Mouse (Mus musculus) adrenal gland, postnatal 36 days (tissue): ENCODE measurements around the gene Rfx5. TPM values are rescaled to one million over a fixed set of nuclear protein-coding genes. Genes with fewer than 3 reads are reported as not detected.
A peak's percentile ranks its signal among the peaks of the same experiment; 100 is the strongest.
"Not testable (repeated sequence)": the region's sequence is repeated elsewhere in the genome, so short reads cannot be mapped to it uniquely, and the experiment has no call there.

Source experiments
- DNase-seq, 2 experiments: peaks; one replicate each; pipeline ENCODE4 v3.0.0; 2021; ENCODE audit warnings: mixed read lengths in 1 of 2
- long read RNA-seq, 2 experiments: library from polyadenylated mRNA; stranded (forward); transcript quantifications; one replicate each; pipeline ENCODE4 v2.0.0; 2021; ENCODE audit warnings: borderline sequencing depth in 2 of 2
- total RNA-seq, 2 experiments: library from RNA; stranded (reverse); gene quantifications; 2 replicates each; pipeline ENCODE4 v1.2.3; 2021

Rfx5 gene
- total RNA-seq = 10 to 100 TPM; 24.0 to 24.6 TPM
- long read RNA-seq, experiment 1, full-length matches to known transcripts = 2 of 7 reads
- long read RNA-seq, experiment 1, partial matches to known transcripts = 0 of 7 reads
- long read RNA-seq, experiment 1, other reads (novel, unspliced or antisense) = 5 of 7 reads
- long read RNA-seq, experiment 2, full-length matches to known transcripts = 3 of 3 reads
- long read RNA-seq, experiment 2, partial matches to known transcripts = 0 of 3 reads
- long read RNA-seq, experiment 2, other reads (novel, unspliced or antisense) = 0 of 3 reads

DNA sequence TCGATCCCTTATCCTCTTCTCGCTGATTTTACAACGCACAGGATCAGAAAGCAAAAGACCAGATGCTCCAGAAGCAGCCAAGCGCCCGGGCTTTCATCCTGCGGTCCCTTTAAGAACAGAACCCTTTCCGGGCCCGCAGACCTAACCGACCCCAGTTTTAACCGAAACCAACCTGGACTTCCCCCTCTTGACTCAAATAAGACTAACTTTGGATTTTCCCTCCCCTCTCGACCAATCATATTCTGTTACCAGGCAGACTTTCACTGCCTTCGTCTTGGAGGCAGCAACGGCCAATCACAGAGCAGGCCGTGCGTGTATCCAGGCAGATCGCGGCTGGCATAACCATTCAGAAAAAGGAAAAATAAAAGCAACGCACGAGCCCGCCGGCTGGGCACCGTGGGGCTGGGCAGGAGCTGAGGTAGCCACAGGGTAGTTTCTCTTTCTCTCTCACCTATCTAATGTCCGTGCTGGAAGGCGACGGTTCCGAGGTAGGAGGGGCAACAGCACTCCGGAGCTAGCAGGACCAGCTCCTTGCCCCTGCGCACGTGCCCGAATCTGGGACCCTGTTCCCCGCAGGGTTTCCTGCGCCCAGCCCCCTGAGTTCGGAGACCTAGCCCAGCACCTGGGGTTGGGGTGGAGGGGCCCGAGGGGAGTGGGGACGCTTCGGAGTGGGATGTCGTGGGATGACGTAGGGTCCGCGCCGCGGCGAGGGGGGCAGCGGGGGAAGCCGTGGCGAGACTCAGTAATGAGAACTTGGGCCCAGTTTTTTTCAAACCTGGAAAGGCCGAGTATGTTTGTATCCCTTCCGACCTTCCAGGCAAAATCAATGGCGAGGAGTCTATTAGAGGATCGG is at the start of gene Rfx5:
Gene Rfx5, plus strand, starts transcription at position 312 of the 853 bp plus-strand sequence.
- peak; percentile 91 to 94 for DNase-seq

DNA sequence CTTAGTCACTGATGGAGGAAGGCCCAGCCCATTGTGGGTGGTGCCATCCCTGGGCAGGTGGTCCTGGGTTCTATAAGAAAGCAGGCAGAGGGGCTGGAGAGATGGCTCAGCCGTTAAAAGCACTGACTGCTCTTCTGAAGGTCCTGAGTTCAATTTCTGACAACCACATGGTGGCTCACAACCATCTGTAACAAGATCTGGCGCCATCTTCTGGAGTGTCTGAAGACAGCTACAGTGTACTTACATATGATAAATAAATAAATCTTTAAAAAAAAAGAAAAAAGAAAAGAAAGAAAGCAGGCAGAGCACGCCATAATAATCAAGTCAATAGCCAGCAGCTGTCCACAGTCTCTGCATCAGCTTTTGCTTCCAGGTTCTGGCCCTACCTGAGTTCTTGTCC is 49.1 kb upstream of the Rfx5 start:
- DNase-seq = not testable (repeated sequence)

DNA sequence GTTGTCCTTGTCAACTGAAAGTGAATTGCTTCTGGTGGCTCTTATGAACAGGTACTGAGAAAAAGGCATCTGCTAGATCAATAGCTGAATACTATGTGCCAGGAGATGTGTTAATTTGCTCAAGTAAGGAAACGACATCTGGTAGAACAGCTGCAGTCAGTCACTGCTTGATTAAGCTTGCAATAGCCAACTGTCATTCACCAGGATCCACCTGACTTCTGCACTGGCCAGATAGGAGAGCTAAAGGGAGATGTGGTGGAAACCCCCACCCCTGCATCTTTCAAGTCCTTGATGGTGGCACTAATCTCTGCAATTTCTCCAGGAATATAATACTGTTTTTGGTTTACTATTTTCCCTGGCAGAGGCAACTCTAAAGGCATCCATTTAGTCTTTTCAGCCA is 47.4 kb upstream of the Rfx5 start:
- no peak for DNase-seq

DNA sequence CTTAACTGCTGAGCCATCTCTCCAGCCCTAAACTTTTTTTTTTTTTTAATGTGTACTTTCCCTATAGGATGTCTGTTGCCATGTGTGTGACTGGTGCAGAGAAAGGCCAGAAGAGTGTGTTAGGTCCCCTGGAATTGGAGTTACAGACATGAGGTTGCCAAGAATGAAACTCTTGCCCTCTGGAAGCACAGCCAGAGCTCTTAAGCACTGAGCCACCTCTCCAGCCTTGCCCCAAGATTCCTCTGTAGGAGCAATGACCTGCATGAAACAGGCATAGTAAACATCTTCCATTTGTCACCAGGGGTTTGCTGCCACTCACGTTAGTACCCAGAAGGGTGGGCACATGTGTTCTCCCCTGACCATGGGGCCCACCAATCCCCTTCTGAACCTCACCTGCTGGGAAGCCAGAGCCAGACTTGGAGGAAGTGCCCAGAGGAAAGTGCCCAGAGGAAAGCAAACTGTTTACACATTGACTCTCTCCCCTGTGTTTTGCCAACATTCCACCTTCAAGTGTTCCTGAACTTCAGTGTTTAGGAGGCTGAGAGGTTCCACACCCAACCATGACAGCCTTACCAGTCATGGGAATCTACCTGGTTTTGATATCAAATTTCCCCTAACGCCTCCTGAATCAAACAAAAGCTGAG is 42.7 kb upstream of the Rfx5 start:
- DNase-seq = no peak

DNA sequence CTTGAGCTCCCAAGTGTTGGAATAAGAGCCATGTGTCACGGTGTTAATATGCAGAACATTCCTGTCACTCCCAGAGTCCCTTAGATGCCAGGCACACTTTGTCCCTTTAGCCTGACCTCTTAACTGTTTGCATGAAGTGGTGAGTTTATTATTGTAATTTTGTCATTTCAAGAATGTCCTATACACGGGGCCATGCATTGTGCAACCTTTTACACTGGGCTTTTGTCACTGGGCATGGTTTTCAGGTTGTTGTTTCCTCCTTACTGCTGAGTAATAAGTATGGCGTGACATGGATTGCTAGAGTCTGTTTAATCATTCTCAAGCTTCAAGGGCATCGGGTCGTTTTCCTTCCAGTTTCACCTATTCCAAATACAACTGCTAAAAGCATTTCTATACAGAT is 40.1 kb upstream of the Rfx5 start:
- no peak for DNase-seq

DNA sequence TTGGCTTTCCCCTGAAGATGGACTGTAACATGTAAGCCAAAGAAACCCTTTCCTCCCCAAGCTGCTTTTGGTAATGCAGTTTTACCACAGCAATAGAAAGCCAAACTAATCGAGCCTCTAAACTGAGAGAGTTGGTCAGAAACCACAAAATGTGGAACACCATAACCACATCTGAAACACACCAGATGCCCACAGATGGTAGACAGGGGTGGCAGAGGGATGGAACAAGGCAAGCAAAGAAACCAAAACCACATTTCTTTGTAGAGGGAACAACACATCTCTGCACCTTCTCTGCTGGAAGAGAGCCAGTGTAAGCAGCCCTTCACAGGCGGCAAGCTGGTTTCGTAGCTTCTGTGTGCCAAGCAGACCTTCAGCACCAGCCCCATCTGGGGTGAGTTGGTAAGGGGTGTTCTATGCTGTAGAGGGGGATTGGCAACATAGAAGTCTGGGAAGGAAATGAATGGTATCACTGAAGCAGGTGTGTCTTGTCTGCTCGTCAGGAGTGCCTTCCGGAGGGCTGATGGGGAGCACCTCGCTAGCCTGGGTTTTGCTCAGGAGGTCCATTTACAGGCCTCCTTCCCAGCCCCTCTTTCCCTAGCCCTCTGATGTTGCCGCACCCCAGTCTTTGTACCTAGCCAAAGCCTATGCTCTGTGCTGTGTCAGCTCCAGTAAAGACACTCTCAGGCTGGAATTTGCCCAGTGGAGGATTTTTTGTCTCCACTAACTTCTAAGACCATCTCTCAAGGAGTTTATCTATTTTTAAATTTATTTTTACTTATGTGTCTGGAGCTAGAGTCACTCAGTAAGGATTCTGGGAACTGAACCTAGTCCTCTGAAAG is 37.8 kb upstream of the Rfx5 start:
- DNase-seq = no peak

DNA sequence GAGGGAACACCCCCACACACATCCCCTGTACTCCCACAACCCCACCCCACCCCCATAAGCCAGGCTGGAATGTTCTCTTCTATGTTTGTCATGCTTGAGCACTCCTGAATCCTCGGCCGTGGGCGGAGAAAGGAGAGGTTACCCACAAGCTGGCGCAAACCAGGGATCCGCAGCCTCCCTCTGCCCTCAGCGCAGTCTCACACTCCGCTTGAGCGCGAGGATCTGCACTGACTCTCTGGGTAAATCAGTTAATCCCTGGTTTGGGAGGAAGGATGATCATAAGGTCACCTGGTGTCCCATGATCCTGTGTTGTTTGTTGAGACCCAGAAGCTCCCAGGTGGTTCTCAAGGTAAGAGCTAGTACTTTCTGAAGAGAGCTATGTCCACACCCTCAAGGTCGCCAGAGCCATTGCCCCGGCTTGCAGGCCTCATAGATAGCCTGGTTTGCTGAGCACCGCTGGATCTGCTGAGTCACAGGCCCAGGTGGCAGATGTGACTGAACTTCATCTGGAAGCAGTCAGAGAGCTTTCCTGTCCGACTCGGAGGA is 36.0 kb upstream of the Rfx5 start:
- DNase-seq = peak in 1 of 2 experiments; percentile 19

DNA sequence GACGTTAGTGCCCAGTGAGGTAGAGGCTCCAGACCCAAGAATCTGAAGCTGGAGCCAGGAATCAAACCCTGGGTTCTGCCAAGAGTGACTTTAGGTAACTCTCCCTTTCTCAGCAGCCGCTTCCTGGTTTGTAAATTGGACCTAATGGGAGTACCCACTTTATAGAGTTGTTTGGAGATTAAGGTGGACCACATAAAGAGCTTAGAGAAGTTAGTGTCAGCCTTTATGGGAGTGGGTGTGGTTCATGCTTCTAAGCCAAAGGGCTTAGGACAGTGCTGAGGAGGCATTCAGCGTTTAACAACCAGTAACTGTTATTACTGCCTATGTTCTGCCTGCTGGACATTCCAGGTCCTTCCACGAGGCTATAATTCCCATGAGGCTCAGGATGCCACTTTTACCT is 35.0 kb upstream of the Rfx5 start:
- no peak for DNase-seq

DNA sequence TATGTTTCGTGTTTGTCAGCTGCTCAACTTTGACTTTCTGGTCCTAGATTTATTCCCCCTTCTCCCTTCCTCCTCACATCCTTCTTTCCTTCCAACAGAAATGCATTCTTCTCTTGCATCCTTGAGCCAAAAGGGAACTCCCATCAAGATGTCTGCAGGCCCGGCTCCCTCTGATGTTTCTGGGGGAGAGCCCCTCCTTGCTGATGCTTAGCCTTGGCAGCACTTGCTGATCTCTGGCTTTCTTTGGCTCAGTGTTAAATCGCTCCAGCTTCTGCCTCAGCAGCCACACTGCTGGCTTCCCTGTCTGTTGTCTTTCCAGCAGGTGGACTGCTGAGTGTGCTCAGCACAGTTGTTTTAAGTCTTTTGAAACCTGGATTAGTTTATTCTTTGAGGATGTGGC is 32.8 kb upstream of the Rfx5 start:
- no peak for DNase-seq

DNA sequence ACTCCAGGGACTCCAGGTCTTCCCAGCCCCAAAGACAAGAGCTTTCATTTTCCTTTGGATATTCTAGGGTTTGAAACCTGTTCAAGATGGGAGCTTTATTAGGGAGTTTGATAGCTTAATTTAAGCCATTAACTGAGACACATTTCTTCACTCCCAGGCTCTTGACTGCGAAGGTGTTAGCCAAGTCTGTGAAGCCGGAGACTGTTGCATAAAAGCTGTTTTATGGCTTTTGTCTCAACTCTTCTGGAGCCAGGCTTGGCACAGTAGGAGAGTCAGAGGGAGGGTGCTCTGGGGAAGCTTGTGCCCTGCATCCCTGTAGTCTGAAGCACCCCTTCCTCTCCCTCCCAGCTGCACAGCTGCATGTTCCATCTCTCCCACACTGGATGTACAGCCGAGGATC is 31.5 kb upstream of the Rfx5 start:
- DNase-seq = no peak

DNA sequence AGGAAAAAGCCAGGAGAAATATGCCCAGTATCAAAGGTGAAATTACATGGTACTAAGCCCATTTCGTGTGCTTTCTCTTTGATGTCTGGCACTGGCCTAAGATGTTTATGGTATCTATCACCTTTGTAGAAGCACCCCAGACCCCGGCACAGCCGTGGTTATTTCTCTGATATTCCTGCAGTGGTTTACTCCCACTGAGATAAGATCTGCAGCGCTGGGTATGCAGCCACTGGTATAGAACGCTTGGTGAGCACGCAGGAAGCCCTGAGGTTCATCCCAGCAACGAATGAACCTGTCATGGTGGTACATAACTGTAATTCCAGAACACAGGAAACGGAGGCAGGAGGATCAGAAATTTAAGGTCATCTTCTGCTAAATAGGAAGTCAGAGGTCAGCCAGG is 29.2 kb upstream of the Rfx5 start:
- DNase-seq = no peak

DNA sequence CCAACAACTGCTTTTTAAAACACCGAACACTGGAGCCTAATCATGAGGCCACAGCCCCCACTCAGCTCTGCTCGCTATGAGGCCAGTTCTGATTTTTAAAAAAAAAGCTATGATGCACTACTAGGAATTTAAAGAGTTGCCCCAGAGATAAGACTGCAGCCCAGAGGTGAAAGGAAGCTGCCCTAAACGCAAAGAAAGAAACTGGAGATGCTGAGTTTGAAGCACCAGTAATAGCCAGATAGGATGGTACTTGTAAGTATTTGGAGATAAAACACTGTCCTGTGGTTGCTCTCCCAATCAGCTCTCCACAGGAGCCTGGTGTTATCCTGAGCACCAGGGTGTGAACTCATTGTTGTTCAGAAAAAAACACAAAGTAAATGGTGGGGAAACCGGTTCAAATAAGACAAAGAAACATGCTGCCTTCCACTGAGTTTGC is 27.6 kb upstream of the Rfx5 start:
- DNase-seq = not testable (repeated sequence)

DNA sequence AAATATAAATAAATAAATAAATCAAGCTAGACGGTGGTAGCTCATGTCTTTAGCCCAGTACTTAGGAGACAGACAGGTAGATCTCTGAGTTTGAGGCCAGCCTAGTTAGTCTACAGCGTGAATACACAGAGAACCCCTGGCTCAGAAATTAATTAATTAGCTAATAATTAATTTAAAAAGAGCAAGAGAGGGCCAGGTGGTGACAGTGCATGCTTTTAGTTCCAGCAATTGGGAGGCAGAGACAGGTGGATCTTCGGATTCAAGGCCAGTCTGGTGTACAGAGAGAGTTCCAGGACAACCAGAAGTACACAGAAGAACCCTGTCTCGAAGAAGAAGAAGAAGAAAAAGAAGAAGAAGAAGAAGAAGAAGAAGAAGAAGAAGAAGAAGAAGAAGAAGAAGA is 24.9 kb upstream of the Rfx5 start:
- DNase-seq = not testable (repeated sequence)

DNA sequence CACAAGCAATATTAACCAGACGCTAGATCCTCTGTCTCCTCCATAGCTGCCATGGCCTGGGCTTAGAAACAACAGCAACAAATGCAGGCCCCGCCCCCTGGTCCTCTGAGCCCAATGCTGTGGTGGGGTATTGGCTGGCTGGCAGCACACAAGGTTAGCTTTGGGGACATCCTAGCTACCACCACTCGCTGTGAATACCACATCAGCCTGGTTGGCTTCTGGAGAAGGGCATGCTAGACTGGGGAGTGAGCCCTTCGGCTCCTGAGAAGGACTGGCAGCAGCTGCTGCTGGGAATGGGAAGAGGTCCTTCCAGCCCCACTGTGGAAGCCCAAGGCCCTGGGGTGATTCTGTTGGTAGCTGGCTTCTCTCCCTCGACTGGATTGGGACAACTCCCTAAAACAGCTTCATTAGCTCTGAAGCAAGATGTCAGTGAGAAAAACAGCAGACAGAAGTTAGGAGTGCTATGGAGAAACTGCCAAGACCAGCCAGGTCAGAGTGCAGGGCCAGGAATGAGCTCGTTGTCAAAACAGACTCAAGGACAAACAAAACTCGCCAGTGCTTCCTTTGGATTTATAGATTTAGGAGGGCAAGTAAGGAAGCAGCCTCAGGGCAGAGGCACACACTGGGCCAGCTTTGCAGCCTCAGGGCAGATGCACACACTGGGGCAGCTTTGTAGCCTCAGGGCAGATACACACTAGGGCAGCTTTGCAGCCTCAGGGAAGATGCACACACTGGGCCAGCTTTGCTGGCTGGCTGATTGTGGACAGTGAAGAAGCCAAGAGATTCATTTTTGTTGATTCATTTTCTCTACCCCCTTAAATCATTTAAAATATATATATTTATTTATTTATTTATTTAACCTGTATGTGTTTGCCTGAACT is 23.2 kb upstream of the Rfx5 start:
- DNase-seq = peak; percentile 46 to 59

DNA sequence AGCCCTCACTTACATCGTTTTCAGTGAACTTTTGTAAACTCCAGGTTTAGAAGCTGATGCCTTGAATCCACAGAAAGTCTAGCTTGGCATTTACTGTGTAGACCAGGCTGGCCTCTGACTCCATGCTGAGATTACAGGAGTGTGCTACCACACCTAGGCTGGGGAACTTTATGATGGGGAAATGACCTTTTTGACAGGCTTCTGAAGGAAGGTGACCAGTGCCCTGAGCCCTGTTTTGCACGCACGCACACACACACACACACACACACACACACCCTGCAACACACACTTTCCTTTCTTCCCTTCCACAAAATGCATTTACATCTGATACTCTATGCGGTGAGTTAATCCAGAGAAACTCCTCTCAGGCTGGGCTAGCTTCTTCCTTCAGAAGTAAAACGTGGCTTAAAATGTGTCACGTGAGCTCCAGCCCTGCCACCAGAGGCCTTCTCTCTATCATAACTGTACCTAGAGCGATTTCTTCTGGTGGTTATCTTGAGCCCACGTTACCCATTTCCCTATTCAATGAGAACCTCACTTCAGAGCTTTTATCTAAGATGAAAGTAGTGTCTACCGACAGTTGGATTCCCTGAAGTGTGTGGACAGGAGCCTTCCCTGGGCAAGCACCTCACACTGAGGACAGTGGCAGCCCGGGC is 22.3 kb upstream of the Rfx5 start:
- DNase-seq = not testable (repeated sequence)

DNA sequence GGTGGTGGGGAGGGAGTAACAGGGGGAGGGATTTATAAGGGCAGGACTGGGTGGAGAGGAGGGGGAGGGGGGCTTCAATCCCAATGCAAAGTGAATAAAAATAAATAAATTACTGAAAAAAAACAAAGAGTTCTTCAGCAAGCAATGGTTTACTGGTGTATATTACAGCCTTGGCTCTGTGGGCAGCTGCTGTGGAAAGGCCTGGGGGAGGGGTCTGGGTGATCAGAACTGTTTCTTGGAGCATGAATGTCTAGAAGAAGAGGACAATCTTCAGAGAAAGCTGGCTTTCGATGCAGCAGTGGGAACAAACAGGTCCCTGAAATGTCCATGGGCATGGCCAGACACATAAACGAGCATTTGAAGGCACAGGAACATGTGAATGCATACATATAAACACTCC is 21.6 kb upstream of the Rfx5 start:
- not testable (repeated sequence) for DNase-seq

DNA sequence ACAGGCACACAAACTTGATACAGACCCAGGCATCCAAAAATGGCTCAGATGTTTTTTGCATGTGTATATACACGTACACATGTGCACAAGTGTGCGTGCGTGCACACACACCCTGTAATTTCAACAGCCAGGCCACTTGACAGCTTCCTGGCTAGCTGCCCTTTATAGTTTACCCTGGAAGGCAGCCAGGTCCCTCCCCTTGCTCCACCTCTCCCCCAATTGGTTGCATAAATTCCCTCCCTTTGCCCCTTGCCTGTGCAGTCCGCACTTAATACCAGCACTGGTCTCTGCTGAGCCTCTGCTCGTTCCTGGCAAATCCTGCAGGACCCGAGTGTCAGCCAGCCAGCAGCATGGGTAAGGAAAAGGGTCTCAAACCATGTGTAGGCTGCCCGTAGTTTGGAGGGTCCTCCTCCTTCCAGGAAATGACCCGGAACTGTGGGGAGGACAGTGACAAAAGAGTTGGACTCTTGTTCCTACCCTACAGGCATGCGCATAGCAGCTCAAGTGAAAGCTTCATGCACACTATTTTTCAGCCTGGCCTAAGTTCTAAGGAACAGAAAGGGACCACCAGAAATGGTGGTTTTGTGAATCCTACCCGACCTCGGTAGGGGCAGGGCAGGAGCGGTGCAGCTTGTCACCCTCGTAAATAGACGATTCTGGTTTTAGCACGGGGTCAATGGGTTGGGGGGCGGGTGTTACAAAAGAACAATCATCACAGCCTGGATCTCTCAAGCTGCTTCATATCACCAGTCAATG is 20.9 kb upstream of the Rfx5 start, which contains the start of gene Selenbp1:
Gene Selenbp1, plus strand, starts transcription at position 248 of the 756 bp plus-strand sequence.
- DNase-seq = peak; percentile 90

DNA sequence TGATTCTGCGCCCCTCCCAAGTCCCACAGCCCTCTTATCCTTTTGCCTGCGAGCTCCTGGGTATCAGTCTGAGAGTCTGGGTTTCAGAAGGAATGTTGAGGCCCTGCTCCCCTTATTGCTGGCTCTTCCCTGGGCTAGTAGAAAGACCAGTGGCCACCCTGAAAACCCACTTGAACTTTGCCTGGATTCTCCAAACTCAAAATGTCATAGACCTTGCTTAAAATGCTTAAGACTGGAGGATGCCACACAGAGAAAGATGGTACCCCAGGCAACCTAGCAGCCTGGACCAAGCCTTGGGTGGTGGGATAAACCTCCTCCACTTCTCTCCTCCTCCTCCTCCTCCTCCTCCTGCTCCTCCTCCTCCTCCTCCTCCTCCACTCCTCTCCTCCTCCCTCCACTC is 20.3 kb upstream of the Rfx5 start:
- DNase-seq = not testable (repeated sequence)

DNA sequence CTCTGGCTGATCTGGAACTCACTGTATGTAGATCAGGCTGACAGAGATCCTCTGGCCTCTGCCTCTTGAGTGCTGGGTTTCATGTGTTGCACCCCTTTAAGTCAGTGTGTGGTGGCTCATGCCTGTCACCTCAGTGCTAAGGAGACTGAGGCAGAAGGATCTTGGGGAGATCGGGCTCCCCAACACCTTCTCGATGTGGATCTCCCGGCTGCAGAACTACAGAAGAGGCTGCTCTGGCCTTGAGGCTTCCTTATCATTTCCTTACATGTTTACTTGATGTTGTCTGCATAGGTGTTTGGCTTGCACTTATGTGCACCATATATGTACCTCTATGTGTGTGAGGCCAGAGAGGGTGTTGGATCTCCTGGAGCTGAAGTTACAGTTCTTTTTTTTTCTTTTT is 19.3 kb upstream of the Rfx5 start:
- not testable (repeated sequence) for DNase-seq
